Mouse (Mus musculus) adrenal gland, postnatal 14 days (tissue): ENCODE measurements around the gene Cd79b. TPM values are rescaled to one million over a fixed set of nuclear protein-coding genes. Genes with fewer than 3 reads are reported as not detected.

Source experiments
- DNase-seq: peaks from one replicate; pipeline ENCODE4 v3.0.0; 2021; ENCODE audit warnings: mixed read lengths
- total RNA-seq: library from RNA; stranded (reverse); gene quantifications from 2 replicates; pipeline ENCODE4 v1.2.3, GENCODE M21; 2021

Gene Cd79b
- total RNA-seq, 1 experiment from 2014 or later: 5.5 TPM

GRCm38 (mm10) chr11:106318406-106319366 is 4.1 kb upstream of the Cd79b start:
- DNase-seq: no peak

GRCm38 (mm10) chr11:106317801-106318200 is 3.2 kb upstream of the Cd79b start:
- DNase-seq: no peak

- DNase-seq: no peak
These were observed 1.9 kb upstream of the Cd79b start for GRCm38 (mm10) chr11:106316416-106316815.

GRCm38 (mm10) chr11:106313533-106313932 is 1.0 kb downstream of the Cd79b start:
- DNase-seq: no peak

- DNase-seq: no peak
These were observed 4.4 kb downstream of the Cd79b start for GRCm38 (mm10) chr11:106310123-106310522.

GRCm38 (mm10) chr11:106308162-106308561 is 6.4 kb downstream of the Cd79b start:
- no peak for DNase-seq

- no peak for DNase-seq
These were observed 7.1 kb downstream of the Cd79b start for GRCm38 (mm10) chr11:106307432-106307831.

- DNase-seq: no peak
These were observed 7.8 kb downstream of the Cd79b start for GRCm38 (mm10) chr11:106306758-106307157.

GRCm38 (mm10) chr11:106306065-106306385 is 8.5 kb downstream of the Cd79b start:
- no peak for DNase-seq

GRCm38 (mm10) chr11:106305348-106306064 is 9.1 kb downstream of the Cd79b start:
- no peak for DNase-seq

GRCm38 (mm10) chr11:106302634-106303033 is 11.9 kb downstream of the Cd79b start:
- DNase-seq: peak; percentile 73

- DNase-seq: no peak
These were observed 12.8 kb downstream of the Cd79b start, which contains the start of gene Gh for GRCm38 (mm10) chr11:106301765-106302164. Gh (minus strand) TSS chr11:106301865.

GRCm38 (mm10) chr11:106291861-106292260 is 22.7 kb downstream of the Cd79b start:
- peak; percentile 27 for DNase-seq

GRCm38 (mm10) chr11:106290376-106290775 is 24.2 kb downstream of the Cd79b start:
- no peak for DNase-seq

- DNase-seq: peak; percentile 94
These were observed 25.2 kb downstream of the Cd79b start for GRCm38 (mm10) chr11:106289369-106289768.

GRCm38 (mm10) chr11:106286987-106287386 is 27.6 kb downstream of the Cd79b start:
- no peak for DNase-seq

GRCm38 (mm10) chr11:106286206-106286605 is 28.4 kb downstream of the Cd79b start:
- no peak for DNase-seq

- DNase-seq: peak; percentile 48
These were observed 30.4 kb downstream of the Cd79b start for GRCm38 (mm10) chr11:106284126-106284525.

- DNase-seq: no peak
These were observed 31.2 kb downstream of the Cd79b start for GRCm38 (mm10) chr11:106283371-106283770.

GRCm38 (mm10) chr11:106282452-106282851 is 32.1 kb downstream of the Cd79b start:
- no peak for DNase-seq

- peak; percentile 96 for DNase-seq
These were observed 38.1 kb downstream of the Cd79b start, which contains the start of gene Tcam1 for GRCm38 (mm10) chr11:106276454-106276853. Tcam1 (plus strand) TSS chr11:106276672.

GRCm38 (mm10) chr11:106274971-106275411 is 39.6 kb downstream of the Cd79b start:
- DNase-seq: peak; percentile 68

- DNase-seq: no peak
These were observed 40.2 kb downstream of the Cd79b start for GRCm38 (mm10) chr11:106274374-106274773.
